Mouse (Mus musculus) limb, embryonic 11.5 days (tissue): ENCODE measurements around the gene Fgfr2. TPM values are rescaled to one million over a fixed set of nuclear protein-coding genes. Genes with fewer than 3 reads are reported as not detected.
A peak's percentile ranks its signal among the peaks of the same experiment; 100 is the strongest.

ENCODE experiments used
- ATAC-seq: fragments of 200-750 bp; cut with Nextera tagmentation; 2 replicates; pipeline ENCODE4 v1.8.0; 2017; ENCODE audit warnings: low read depth; ENCODE audit not compliant: insufficient number of reproducible peaks, low FRiP score, low TSS enrichment
- DNase-seq: peaks from one replicate; pipeline ENCODE4 v3.0.0-alpha.2; 2015; ENCODE audit warnings: low spot score
- H3K27ac ChIP-seq: fragments of 300-500 bp; sonication (generic); replicated peaks from 2 replicates; pipeline ENCODE4 v1.5.1; 2014; ENCODE audit warnings: low read depth, mild to moderate bottlenecking, low read length
- H3K27me3 ChIP-seq: fragments of 300-500 bp; sonication (generic); 2 replicates; pipeline ENCODE4 v1.6.1; 2014; ENCODE audit warnings: mild to moderate bottlenecking, low read length, mixed read lengths; ENCODE audit not compliant: control insufficient read depth, insufficient read depth
- H3K36me3 ChIP-seq: fragments of 300-500 bp; sonication (generic); 2 replicates; pipeline ENCODE4 v1.6.1; 2014; ENCODE audit warnings: mild to moderate bottlenecking, low read length, moderate library complexity, mixed read lengths; ENCODE audit not compliant: control insufficient read depth, insufficient read depth
- H3K4me1 ChIP-seq: fragments of 300-500 bp; sonication (generic); 2 replicates; pipeline ENCODE4 v1.6.1; 2014; ENCODE audit warnings: low read length, mixed read lengths; ENCODE audit not compliant: control insufficient read depth, insufficient read depth
- H3K4me2 ChIP-seq: fragments of 300-500 bp; sonication (generic); 2 replicates; pipeline ENCODE4 v1.6.1; 2014; ENCODE audit warnings: low read depth, mild to moderate bottlenecking, moderate library complexity; ENCODE audit not compliant: severe bottlenecking
- H3K4me3 ChIP-seq: fragments of 300-500 bp; sonication (generic); 2 replicates; pipeline ENCODE4 v1.5.1; 2014; ENCODE audit warnings: low read depth, low read length
- H3K9ac ChIP-seq: fragments of 300-500 bp; sonication (generic); 2 replicates; pipeline ENCODE4 v1.6.1; 2014; ENCODE audit warnings: mild to moderate bottlenecking, low read length
- H3K9me3 ChIP-seq: fragments of 300-500 bp; sonication (generic); 2 replicates; pipeline ENCODE4 v1.6.1; 2016; ENCODE audit warnings: low read length; ENCODE audit not compliant: control insufficient read depth
- WGBS: fragments of 180-500 bp; shearing (Covaris S2); extraction: QIAGEN DNeasy Blood & Tissue Kit; methylation state at CpG from one replicate; pipeline ENCODE4 v1.1.7; 2014; 5-methylcytosine and 5-hydroxymethylcytosine counted together
- polyA plus RNA-seq: library from polyadenylated mRNA; unstranded; fragments of >200 nt; fragmentation: Nextera tagmentation; extraction: Ambion mirVana; gene quantifications from 2 replicates; pipeline ENCODE4 v1.2.1, GENCODE M21; 2014

Gene Fgfr2
- polyA plus RNA-seq, 1 experiment from 2014 or later = 60.1 TPM

GRCm38 (mm10) chr7:130190329-130190975 is 2932.7 kb downstream of the Fgfr2 start:
- Histone ChIP-seq H3K27ac (peak overlapping the region; percentile 54; the same call in 1 of the 2 replicates), H3K4me1 (peaks cover 14% of the 10 kb centered on the region), H3K9ac (no peak overlapping the region), H3K4me3 (no peak overlapping the region), H3K9me3 (no peaks in the 10 kb centered on the region), H3K27me3 (no peaks in the 10 kb centered on the region), H3K36me3 (no peaks in the 10 kb centered on the region), H3K4me2 (peak overlapping the region; percentile 10; the same call in 1 of the 2 replicates)
- ATAC-seq (peak; percentile 62; the same call in 1 of the 2 replicates), DNase-seq (no peak)
- 34% methylated on average over 15 of the region's 15 CpGs for WGBS

- Histone ChIP-seq H3K9ac (no peak overlapping the region), H3K4me2 (no peak overlapping the region), H3K27me3 (no peaks in the 10 kb centered on the region), H3K4me1 (peaks cover 14% of the 10 kb centered on the region), H3K27ac (no peak overlapping the region), H3K36me3 (no peaks in the 10 kb centered on the region), H3K4me3 (no peak overlapping the region), H3K9me3 (no peaks in the 10 kb centered on the region)
- 46% methylated on average over 4 of the region's 4 CpGs for WGBS
- no peak for DNase-seq
- ATAC-seq = no peak
Measured at GRCm38 (mm10) chr7:130189901-130190300, 2933.2 kb downstream of the Fgfr2 start.

GRCm38 (mm10) chr7:130188108-130188507 is 2935.0 kb downstream of the Fgfr2 start:
- WGBS = 89% methylated on average over 2 of the region's 2 CpGs

GRCm38 (mm10) chr7:130184864-130185263 is 2938.3 kb downstream of the Fgfr2 start:
- H3K27me3 ChIP-seq = no peaks in the 10 kb centered on the region
- H3K4me2 ChIP-seq = no peak overlapping the region
- peaks cover 1% of the 10 kb centered on the region for H3K4me1 ChIP-seq
- no peak for DNase-seq
- 86% methylated on average over 5 of the region's 5 CpGs for WGBS
- ATAC-seq = no peak
- H3K4me3 ChIP-seq = no peak overlapping the region
- H3K27ac ChIP-seq = peak overlapping the region; percentile 23
- no peak overlapping the region for H3K9ac ChIP-seq
- H3K9me3 ChIP-seq = no peaks in the 10 kb centered on the region
- no peaks in the 10 kb centered on the region for H3K36me3 ChIP-seq

More at GRCm38 (mm10) chr7:130188108-130188507, 2935.0 kb downstream of the Fgfr2 start:
- peaks cover 14% of the 10 kb centered on the region for H3K4me1 ChIP-seq
- H3K27me3 ChIP-seq = no peaks in the 10 kb centered on the region
- no peaks in the 10 kb centered on the region for H3K36me3 ChIP-seq
- H3K9ac ChIP-seq = no peak overlapping the region
- H3K9me3 ChIP-seq = no peaks in the 10 kb centered on the region
- no peak overlapping the region for H3K4me3 ChIP-seq
- ATAC-seq (no peak), DNase-seq (no peak)
- H3K4me2 ChIP-seq = no peak overlapping the region
- H3K27ac ChIP-seq = no peak overlapping the region

- Histone ChIP-seq H3K4me1 (no peaks in the 10 kb centered on the region; the same call in 1 of the 2 replicates), H3K9me3 (no peaks in the 10 kb centered on the region), H3K4me2 (no peak overlapping the region), H3K27ac (0 out of 2 replicates have a peak overlapping the region, but pooled peaks have one; percentile 10), H3K27me3 (no peaks in the 10 kb centered on the region), H3K9ac (no peak overlapping the region), H3K36me3 (peaks cover 2% of the 10 kb centered on the region; the same call in 1 of the 2 replicates), H3K4me3 (no peak overlapping the region)
- peak; percentile 75 for ATAC-seq
- DNase-seq = peak; percentile 55
- WGBS = 72% methylated on average over 5 of the region's 5 CpGs
Measured at GRCm38 (mm10) chr7:130183960-130184359, 2939.2 kb downstream of the Fgfr2 start.

GRCm38 (mm10) chr7:130182551-130182950 is 2940.6 kb downstream of the Fgfr2 start:
- 11% methylated on average over 18 of the region's 18 CpGs for WGBS
- DNase-seq (peak; percentile 69), ATAC-seq (no peak)

GRCm38 (mm10) chr7:130178991-130179390 is 2944.2 kb downstream of the Fgfr2 start:
- H3K9ac ChIP-seq = no peak overlapping the region
- no peak overlapping the region for H3K4me2 ChIP-seq
- H3K4me3 ChIP-seq = no peak overlapping the region
- ATAC-seq (no peak), DNase-seq (no peak)
- no peaks in the 10 kb centered on the region for H3K27me3 ChIP-seq
- 56% methylated on average over 3 of the region's 3 CpGs for WGBS
- H3K4me1 ChIP-seq = peaks cover 3% of the 10 kb centered on the region; the same call in 1 of the 2 replicates
- H3K9me3 ChIP-seq = no peaks in the 10 kb centered on the region
- no peak overlapping the region for H3K27ac ChIP-seq
- H3K36me3 ChIP-seq = peaks cover 7% of the 10 kb centered on the region

More at GRCm38 (mm10) chr7:130182551-130182950, 2940.6 kb downstream of the Fgfr2 start:
- no peaks in the 10 kb centered on the region for H3K27me3 ChIP-seq
- H3K36me3 ChIP-seq = peaks cover 3% of the 10 kb centered on the region
- H3K9ac ChIP-seq = no peak overlapping the region
- peak overlapping the region; percentile 56; the same call in 1 of the 2 replicates for H3K27ac ChIP-seq
- no peak overlapping the region for H3K4me3 ChIP-seq
- peak overlapping the region; percentile 40 for H3K4me2 ChIP-seq
- H3K4me1 ChIP-seq = no peaks in the 10 kb centered on the region; the same call in 1 of the 2 replicates
- H3K9me3 ChIP-seq = no peaks in the 10 kb centered on the region

GRCm38 (mm10) chr7:130177009-130177408 is 2946.1 kb downstream of the Fgfr2 start:
- DNase-seq = no peak
- Histone ChIP-seq H3K27ac (no peak overlapping the region), H3K9me3 (no peaks in the 10 kb centered on the region), H3K9ac (no peak overlapping the region), H3K36me3 (peaks cover 7% of the 10 kb centered on the region), H3K27me3 (no peaks in the 10 kb centered on the region), H3K4me1 (peaks cover 3% of the 10 kb centered on the region; the same call in 1 of the 2 replicates), H3K4me3 (no peak overlapping the region), H3K4me2 (no peak overlapping the region)
- ATAC-seq = no peak
- 78% methylated on average over 5 of the region's 5 CpGs for WGBS
